Mouse (Mus musculus): ENCODE measurements at regions not wholly inside any gene's neighbourhood (a gene's known extent, or its start where the extent isn't known, plus 50 kb on each side); places are given as distances from the start of the nearest gene placed in this dataset.

- ATAC-seq (ENCODE audit: insufficient number of reproducible peaks, insufficient read depth, low FRiP score, low read depth): no peak
- no peak overlapping the region for H3K4me3 ChIP-seq (ENCODE audit: low read depth, low read length)
- H3K27me3 ChIP-seq (ENCODE audit: control insufficient read depth, insufficient read depth, low read length): no peaks in the 10 kb centered on the region
- no peaks in the 10 kb centered on the region for H3K4me1 ChIP-seq (ENCODE audit: control insufficient read depth, insufficient read depth, low read length)
- no peak overlapping the region for H3K4me2 ChIP-seq (replicated peaks; ENCODE audit: low read depth, low read length)
- WGBS: 55% methylated on average over 9 of the region's 9 CpGs
- no peaks in the 10 kb centered on the region for H3K36me3 ChIP-seq (ENCODE audit: control insufficient read depth, insufficient read depth, low read length)
- no peaks in the 10 kb centered on the region for H3K9me3 ChIP-seq (ENCODE audit: control insufficient read depth, low read depth, low read length)
- no peak overlapping the region for H3K9ac ChIP-seq (replicated peaks; ENCODE audit: low read depth, low read length)
- H3K27ac ChIP-seq (ENCODE audit: low read length): no peak overlapping the region
These were observed 214.5 kb downstream of the 1500009L16Rik start for GRCm38 (mm10) chr10:83937168-83937567.

- Histone ChIP-seq H3K9me3 (ENCODE audit: control insufficient read depth, low read depth, low read length) (no peaks in the 10 kb centered on the region), H3K27me3 (ENCODE audit: control insufficient read depth, insufficient read depth, low read length) (no peaks in the 10 kb centered on the region), H3K9ac (replicated peaks; ENCODE audit: low read depth, low read length) (no peak overlapping the region), H3K36me3 (ENCODE audit: control insufficient read depth, insufficient read depth, low read length) (no peaks in the 10 kb centered on the region), H3K4me1 (ENCODE audit: control insufficient read depth, insufficient read depth, low read length) (peaks cover 11% of the 10 kb centered on the region; the same call in 1 of the 2 replicates), H3K27ac (ENCODE audit: low read length) (no peak overlapping the region), H3K4me3 (ENCODE audit: low read depth, low read length) (no peak overlapping the region), H3K4me2 (replicated peaks; ENCODE audit: low read depth, low read length) (no peak overlapping the region)
- 48% methylated on average over 3 of the region's 3 CpGs for WGBS
- no peak for ATAC-seq (ENCODE audit: insufficient number of reproducible peaks, insufficient read depth, low FRiP score, low read depth)
These were observed 219.4 kb downstream of the 1500009L16Rik start for GRCm38 (mm10) chr10:83942101-83942500.

GRCm38 (mm10) chr10:83944158-83944557, 221.5 kb downstream of the 1500009L16Rik start:
- Histone ChIP-seq H3K4me3 (ENCODE audit: low read depth, low read length) (no peak overlapping the region), H3K9ac (replicated peaks; ENCODE audit: low read depth, low read length) (no peak overlapping the region), H3K4me1 (ENCODE audit: control insufficient read depth, insufficient read depth, low read length) (peaks cover 11% of the 10 kb centered on the region; the same call in 1 of the 2 replicates), H3K27me3 (ENCODE audit: control insufficient read depth, insufficient read depth, low read length) (no peaks in the 10 kb centered on the region), H3K4me2 (replicated peaks; ENCODE audit: low read depth, low read length) (no peak overlapping the region), H3K36me3 (ENCODE audit: control insufficient read depth, insufficient read depth, low read length) (no peaks in the 10 kb centered on the region), H3K9me3 (ENCODE audit: control insufficient read depth, low read depth, low read length) (no peaks in the 10 kb centered on the region), H3K27ac (ENCODE audit: low read length) (no peak overlapping the region)
- 88% methylated on average over 1 of the region's 1 CpGs for WGBS
- ATAC-seq (ENCODE audit: insufficient number of reproducible peaks, insufficient read depth, low FRiP score, low read depth): no peak

DNA sequence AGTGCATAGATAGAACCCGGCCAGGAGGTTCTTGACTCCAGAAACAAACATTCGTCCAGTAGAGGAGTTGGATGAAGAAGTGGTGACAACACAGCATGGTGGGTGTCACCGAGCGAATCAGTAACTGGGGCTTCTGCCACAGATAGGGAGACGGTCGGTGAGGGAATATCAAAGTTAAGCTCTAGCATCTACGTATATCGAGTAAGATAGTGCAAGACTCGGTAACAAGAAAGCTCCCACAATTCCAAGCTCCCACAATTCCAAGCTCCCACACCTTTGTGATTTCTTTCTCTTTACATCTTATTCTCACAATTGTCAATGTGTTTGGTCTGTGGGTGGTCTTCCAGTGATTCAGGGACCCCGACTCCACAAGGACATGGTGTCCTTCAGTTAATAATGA, 222.2 kb downstream of the 1500009L16Rik start:
- Histone ChIP-seq H3K9ac (replicated peaks; ENCODE audit: low read depth, low read length) (no peak overlapping the region), H3K27me3 (ENCODE audit: control insufficient read depth, insufficient read depth, low read length) (no peaks in the 10 kb centered on the region), H3K4me1 (ENCODE audit: control insufficient read depth, insufficient read depth, low read length) (peaks cover 11% of the 10 kb centered on the region; the same call in 1 of the 2 replicates), H3K36me3 (ENCODE audit: control insufficient read depth, insufficient read depth, low read length) (no peaks in the 10 kb centered on the region), H3K9me3 (ENCODE audit: control insufficient read depth, low read depth, low read length) (no peaks in the 10 kb centered on the region), H3K27ac (ENCODE audit: low read length) (no peak overlapping the region), H3K4me2 (replicated peaks; ENCODE audit: low read depth, low read length) (no peak overlapping the region), H3K4me3 (ENCODE audit: low read depth, low read length) (no peak overlapping the region)
- 89% methylated on average over 10 of the region's 10 CpGs for WGBS
- ATAC-seq (ENCODE audit: insufficient number of reproducible peaks, insufficient read depth, low FRiP score, low read depth): no peak

DNA sequence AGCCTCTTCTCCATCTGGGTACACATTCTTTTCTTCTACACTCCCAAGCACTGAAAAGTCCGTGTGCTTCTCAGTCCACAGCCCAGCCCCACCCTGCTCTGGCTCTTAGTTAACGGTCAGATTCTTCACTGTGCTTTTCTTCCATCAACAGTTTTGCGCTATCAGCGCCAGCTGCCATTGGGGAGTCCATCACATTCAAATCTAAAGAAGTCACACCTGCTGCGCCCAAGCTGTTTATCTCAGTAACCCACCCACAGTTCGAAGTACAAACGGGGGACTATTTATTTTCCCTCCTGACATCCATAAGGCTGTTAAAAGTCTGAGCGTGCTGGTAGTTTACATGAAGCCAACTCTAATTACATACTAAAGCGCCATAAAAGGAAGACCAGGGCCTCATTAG, 222.8 kb downstream of the 1500009L16Rik start:
- WGBS: 16% methylated on average over 9 of the region's 9 CpGs
- no peak for ATAC-seq (ENCODE audit: insufficient number of reproducible peaks, insufficient read depth, low FRiP score, low read depth)
- no peaks in the 10 kb centered on the region for H3K9me3 ChIP-seq (ENCODE audit: control insufficient read depth, low read depth, low read length)
- H3K36me3 ChIP-seq (ENCODE audit: control insufficient read depth, insufficient read depth, low read length): no peaks in the 10 kb centered on the region
- H3K27me3 ChIP-seq (ENCODE audit: control insufficient read depth, insufficient read depth, low read length): no peaks in the 10 kb centered on the region
- no peak overlapping the region for H3K4me3 ChIP-seq (ENCODE audit: low read depth, low read length)
- peaks cover 11% of the 10 kb centered on the region; the same call in 1 of the 2 replicates for H3K4me1 ChIP-seq (ENCODE audit: control insufficient read depth, insufficient read depth, low read length)
- H3K4me2 ChIP-seq (replicated peaks; ENCODE audit: low read depth, low read length): no peak overlapping the region
- H3K27ac ChIP-seq (ENCODE audit: low read length): no peak overlapping the region
- H3K9ac ChIP-seq (replicated peaks; ENCODE audit: low read depth, low read length): no peak overlapping the region

- H3K27me3 ChIP-seq (ENCODE audit: control insufficient read depth, insufficient read depth, low read length): no peaks in the 10 kb centered on the region
- H3K4me2 ChIP-seq (replicated peaks; ENCODE audit: low read depth, low read length): no peak overlapping the region
- peaks cover 11% of the 10 kb centered on the region; the same call in 1 of the 2 replicates for H3K4me1 ChIP-seq (ENCODE audit: control insufficient read depth, insufficient read depth, low read length)
- no peak for ATAC-seq (ENCODE audit: insufficient number of reproducible peaks, insufficient read depth, low FRiP score, low read depth)
- WGBS: 48% methylated on average over 11 of the region's 11 CpGs
- H3K9ac ChIP-seq (replicated peaks; ENCODE audit: low read depth, low read length): no peak overlapping the region
- no peak overlapping the region for H3K4me3 ChIP-seq (ENCODE audit: low read depth, low read length)
- no peak overlapping the region for H3K27ac ChIP-seq (ENCODE audit: low read length)
- no peaks in the 10 kb centered on the region for H3K36me3 ChIP-seq (ENCODE audit: control insufficient read depth, insufficient read depth, low read length)
- no peaks in the 10 kb centered on the region for H3K9me3 ChIP-seq (ENCODE audit: control insufficient read depth, low read depth, low read length)
These were observed 223.8 kb downstream of the 1500009L16Rik start for GRCm38 (mm10) chr10:83946186-83947176.

GRCm38 (mm10) chr10:83957118-83957759, 234.6 kb downstream of the 1500009L16Rik start:
- Histone ChIP-seq H3K9ac (replicated peaks; ENCODE audit: low read depth, low read length) (no peak overlapping the region), H3K4me2 (replicated peaks; ENCODE audit: low read depth, low read length) (no peak overlapping the region)
- WGBS: 18% methylated on average over 18 of the region's 18 CpGs

DNA sequence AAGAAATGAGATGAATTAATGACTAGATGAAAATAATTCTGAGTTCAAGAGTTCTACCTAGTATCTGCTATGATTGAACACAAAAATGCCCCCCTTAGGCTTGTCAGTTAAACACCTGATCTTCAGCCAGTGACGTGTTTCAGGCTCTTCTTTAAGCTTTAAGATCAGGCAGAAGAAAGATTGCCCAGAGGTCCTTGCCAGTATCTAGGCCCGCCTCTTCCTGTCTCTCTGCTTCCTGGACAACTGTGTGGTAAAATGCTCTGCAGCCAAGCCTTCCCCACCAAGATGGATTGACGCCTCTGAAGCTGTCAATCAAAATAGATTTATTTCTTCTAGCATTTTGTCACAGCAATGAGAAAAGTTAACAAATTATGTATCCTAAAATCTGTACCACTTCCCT, 235.7 kb downstream of the 1500009L16Rik start:
- Histone ChIP-seq H3K4me3 (ENCODE audit: low read depth, low read length) (no peak overlapping the region), H3K9me3 (ENCODE audit: control insufficient read depth, low read depth, low read length) (no peaks in the 10 kb centered on the region), H3K4me2 (replicated peaks; ENCODE audit: low read depth, low read length) (no peak overlapping the region), H3K9ac (replicated peaks; ENCODE audit: low read depth, low read length) (no peak overlapping the region), H3K36me3 (ENCODE audit: control insufficient read depth, insufficient read depth, low read length) (no peaks in the 10 kb centered on the region), H3K4me1 (ENCODE audit: control insufficient read depth, insufficient read depth, low read length) (no peaks in the 10 kb centered on the region), H3K27me3 (ENCODE audit: control insufficient read depth, insufficient read depth, low read length) (no peaks in the 10 kb centered on the region), H3K27ac (ENCODE audit: low read length) (no peak overlapping the region)
- no peak for ATAC-seq (ENCODE audit: insufficient number of reproducible peaks, insufficient read depth, low FRiP score, low read depth)
- WGBS: 80% methylated on average over 3 of the region's 3 CpGs

More at GRCm38 (mm10) chr10:83957118-83957759, 234.6 kb downstream of the 1500009L16Rik start:
- H3K4me1 ChIP-seq (ENCODE audit: control insufficient read depth, insufficient read depth, low read length): no peaks in the 10 kb centered on the region
- no peak overlapping the region for H3K27ac ChIP-seq (ENCODE audit: low read length)
- ATAC-seq (ENCODE audit: insufficient number of reproducible peaks, insufficient read depth, low FRiP score, low read depth): peak; percentile 72; the same call in 1 of the 2 replicates
- no peak overlapping the region for H3K4me3 ChIP-seq (ENCODE audit: low read depth, low read length)
- no peaks in the 10 kb centered on the region for H3K36me3 ChIP-seq (ENCODE audit: control insufficient read depth, insufficient read depth, low read length)
- H3K27me3 ChIP-seq (ENCODE audit: control insufficient read depth, insufficient read depth, low read length): no peaks in the 10 kb centered on the region
- no peaks in the 10 kb centered on the region for H3K9me3 ChIP-seq (ENCODE audit: control insufficient read depth, low read depth, low read length)
